Mouse (Mus musculus): ENCODE results near the gene Abca3. TPM values are rescaled to one million over a fixed set of nuclear protein-coding genes. Genes with fewer than 3 reads are reported as not detected.
A peak's percentile ranks its signal among the peaks of the same experiment; 100 is the strongest.
"Not testable (repeated sequence)": the region's sequence is repeated elsewhere in the genome, so short reads cannot be mapped to it uniquely, and the experiment has no call there.

Abca3 gene
- polyA plus RNA-seq, 1 experiment from 2014 or later = 16.3 TPM

GRCm38 (mm10) chr17:24416051-24416652 is 64.4 kb downstream of the Abca3 start:
- Histone ChIP-seq H3K4me2 (replicated peaks; ENCODE audit: low read depth, low read length) (peak overlapping the region; percentile 97), H3K36me3 (ENCODE audit: control insufficient read depth, insufficient read depth, low read length) (peaks cover 43% of the 10 kb centered on the region), H3K4me1 (ENCODE audit: control insufficient read depth, insufficient read depth, low read length) (peaks cover 17% of the 10 kb centered on the region), H3K4me3 (ENCODE audit: low read depth, low read length) (peak overlapping the region; percentile 97), H3K27me3 (ENCODE audit: control insufficient read depth, insufficient read depth, low read length) (no peaks in the 10 kb centered on the region), H3K9me3 (ENCODE audit: control insufficient read depth, low read depth, low read length) (no peaks in the 10 kb centered on the region), H3K9ac (replicated peaks; ENCODE audit: low read depth, low read length) (peak overlapping the region; percentile 95), H3K27ac (ENCODE audit: low read length) (no peak overlapping the region)
- WGBS = 86% methylated on average over 3 of the region's 3 CpGs
- no peak for ATAC-seq (ENCODE audit: insufficient number of reproducible peaks, insufficient read depth, low FRiP score, low read depth)

GRCm38 (mm10) chr17:24423114-24423513 is 71.4 kb downstream of the Abca3 start:
- peaks cover 65% of the 10 kb centered on the region for H3K36me3 ChIP-seq (ENCODE audit: control insufficient read depth, insufficient read depth, low read length)
- H3K9ac ChIP-seq (replicated peaks; ENCODE audit: low read depth, low read length) = no peak overlapping the region
- no peak overlapping the region for H3K4me3 ChIP-seq (ENCODE audit: low read depth, low read length)
- no peak overlapping the region for H3K4me2 ChIP-seq (replicated peaks; ENCODE audit: low read depth, low read length)
- H3K4me1 ChIP-seq (ENCODE audit: control insufficient read depth, insufficient read depth, low read length) = peaks cover 3% of the 10 kb centered on the region; the same call in 1 of the 2 replicates
- H3K27me3 ChIP-seq (ENCODE audit: control insufficient read depth, insufficient read depth, low read length) = no peaks in the 10 kb centered on the region
- no peak for ATAC-seq (ENCODE audit: insufficient number of reproducible peaks, insufficient read depth, low FRiP score, low read depth)
- no peak overlapping the region for H3K27ac ChIP-seq (ENCODE audit: low read length)
- no peaks in the 10 kb centered on the region for H3K9me3 ChIP-seq (ENCODE audit: control insufficient read depth, low read depth, low read length)
- WGBS = 93% methylated on average over 4 of the region's 4 CpGs

GRCm38 (mm10) chr17:24424489-24424888 is 72.7 kb downstream of the Abca3 start:
- Histone ChIP-seq H3K4me2 (replicated peaks; ENCODE audit: low read depth, low read length) (no peak overlapping the region), H3K27ac (ENCODE audit: low read length) (no peak overlapping the region), H3K4me3 (ENCODE audit: low read depth, low read length) (no peak overlapping the region), H3K4me1 (ENCODE audit: control insufficient read depth, insufficient read depth, low read length) (peaks cover 3% of the 10 kb centered on the region; the same call in 1 of the 2 replicates), H3K36me3 (ENCODE audit: control insufficient read depth, insufficient read depth, low read length) (peaks cover 52% of the 10 kb centered on the region), H3K9me3 (ENCODE audit: control insufficient read depth, low read depth, low read length) (no peaks in the 10 kb centered on the region), H3K27me3 (ENCODE audit: control insufficient read depth, insufficient read depth, low read length) (no peaks in the 10 kb centered on the region), H3K9ac (replicated peaks; ENCODE audit: low read depth, low read length) (no peak overlapping the region)
- 93% methylated on average over 5 of the region's 5 CpGs for WGBS
- ATAC-seq (ENCODE audit: insufficient number of reproducible peaks, insufficient read depth, low FRiP score, low read depth) = no peak

GRCm38 (mm10) chr17:24425326-24425725 is 73.6 kb downstream of the Abca3 start:
- not testable (repeated sequence) for H3K9me3 ChIP-seq (ENCODE audit: control insufficient read depth, low read depth, low read length); H3K27ac ChIP-seq (ENCODE audit: low read length); H3K4me1 ChIP-seq (ENCODE audit: control insufficient read depth, insufficient read depth, low read length); ATAC-seq (ENCODE audit: insufficient number of reproducible peaks, insufficient read depth, low FRiP score, low read depth); H3K4me3 ChIP-seq (ENCODE audit: low read depth, low read length); H3K9ac ChIP-seq (replicated peaks; ENCODE audit: low read depth, low read length); H3K4me2 ChIP-seq (replicated peaks; ENCODE audit: low read depth, low read length); H3K27me3 ChIP-seq (ENCODE audit: control insufficient read depth, insufficient read depth, low read length)
- 93% methylated on average over 4 of the region's 8 CpGs for WGBS
- H3K36me3 ChIP-seq (ENCODE audit: control insufficient read depth, insufficient read depth, low read length) = peaks cover 44% of the 10 kb centered on the region

- Histone ChIP-seq H3K9ac (replicated peaks; ENCODE audit: low read depth, low read length) (no peak overlapping the region), H3K4me1 (ENCODE audit: control insufficient read depth, insufficient read depth, low read length) (peaks cover 3% of the 10 kb centered on the region; the same call in 1 of the 2 replicates), H3K36me3 (ENCODE audit: control insufficient read depth, insufficient read depth, low read length) (peaks cover 39% of the 10 kb centered on the region), H3K9me3 (ENCODE audit: control insufficient read depth, low read depth, low read length) (no peaks in the 10 kb centered on the region), H3K27me3 (ENCODE audit: control insufficient read depth, insufficient read depth, low read length) (no peaks in the 10 kb centered on the region), H3K4me2 (replicated peaks; ENCODE audit: low read depth, low read length) (no peak overlapping the region), H3K27ac (ENCODE audit: low read length) (no peak overlapping the region; the same call in 1 of the 2 replicates), H3K4me3 (ENCODE audit: low read depth, low read length) (0 out of 2 replicates have a peak overlapping the region, but pooled peaks have one; percentile 75)
- 93% methylated on average over 7 of the region's 7 CpGs for WGBS
- no peak for ATAC-seq (ENCODE audit: insufficient number of reproducible peaks, insufficient read depth, low FRiP score, low read depth)
Measured at GRCm38 (mm10) chr17:24425905-24426304, 74.2 kb downstream of the Abca3 start.

GRCm38 (mm10) chr17:24426471-24427169 is 74.9 kb downstream of the Abca3 start, which contains the start of gene Eci1:
Gene Eci1 (plus strand): TSS chr17:24426641.
- H3K36me3 ChIP-seq (ENCODE audit: control insufficient read depth, insufficient read depth, low read length) = peaks cover 32% of the 10 kb centered on the region
- H3K9ac ChIP-seq (replicated peaks; ENCODE audit: low read depth, low read length) = peak within 1 kb of the TSS; percentile 94
- under 1% methylated on average over 48 of the region's 48 CpGs for WGBS
- H3K27me3 ChIP-seq (ENCODE audit: control insufficient read depth, insufficient read depth, low read length) = no peaks in the 10 kb centered on the region
- H3K4me2 ChIP-seq (replicated peaks; ENCODE audit: low read depth, low read length) = peak within 1 kb of the TSS; percentile 55
- no peaks in the 10 kb centered on the region for H3K9me3 ChIP-seq (ENCODE audit: control insufficient read depth, low read depth, low read length)
- peak within 1 kb of the TSS; percentile 75 for H3K4me3 ChIP-seq (ENCODE audit: low read depth, low read length)
- peaks cover 3% of the 10 kb centered on the region; the same call in 1 of the 2 replicates for H3K4me1 ChIP-seq (ENCODE audit: control insufficient read depth, insufficient read depth, low read length)
- H3K27ac ChIP-seq (ENCODE audit: low read length) = peak within 1 kb of the TSS; percentile 95
- ATAC-seq (ENCODE audit: insufficient number of reproducible peaks, insufficient read depth, low FRiP score, low read depth) = peak; percentile 96

- H3K36me3 ChIP-seq (ENCODE audit: control insufficient read depth, insufficient read depth, low read length) = peaks cover 27% of the 10 kb centered on the region
- peak overlapping the region; percentile 55 for H3K4me2 ChIP-seq (replicated peaks; ENCODE audit: low read depth, low read length)
- 2% methylated on average over 8 of the region's 8 CpGs for WGBS
- peak overlapping the region; percentile 94; the same call in 1 of the 2 replicates for H3K9ac ChIP-seq (replicated peaks; ENCODE audit: low read depth, low read length)
- H3K4me3 ChIP-seq (ENCODE audit: low read depth, low read length) = peak overlapping the region; percentile 75
- no peaks in the 10 kb centered on the region for H3K9me3 ChIP-seq (ENCODE audit: control insufficient read depth, low read depth, low read length)
- H3K4me1 ChIP-seq (ENCODE audit: control insufficient read depth, insufficient read depth, low read length) = peaks cover 3% of the 10 kb centered on the region; the same call in 1 of the 2 replicates
- ATAC-seq (ENCODE audit: insufficient number of reproducible peaks, insufficient read depth, low FRiP score, low read depth) = no peak
- H3K27ac ChIP-seq (ENCODE audit: low read length) = peak overlapping the region; percentile 95
- H3K27me3 ChIP-seq (ENCODE audit: control insufficient read depth, insufficient read depth, low read length) = no peaks in the 10 kb centered on the region
Measured at GRCm38 (mm10) chr17:24427170-24427557, 75.4 kb downstream of the Abca3 start.

GRCm38 (mm10) chr17:24429201-24429983 is 77.6 kb downstream of the Abca3 start:
- WGBS = 82% methylated on average over 14 of the region's 14 CpGs
- H3K9me3 ChIP-seq (ENCODE audit: control insufficient read depth, low read depth, low read length) = no peaks in the 10 kb centered on the region
- no peak overlapping the region for H3K4me3 ChIP-seq (ENCODE audit: low read depth, low read length)
- no peak overlapping the region for H3K27ac ChIP-seq (ENCODE audit: low read length)
- H3K27me3 ChIP-seq (ENCODE audit: control insufficient read depth, insufficient read depth, low read length) = no peaks in the 10 kb centered on the region
- no peak overlapping the region for H3K4me2 ChIP-seq (replicated peaks; ENCODE audit: low read depth, low read length)
- H3K36me3 ChIP-seq (ENCODE audit: control insufficient read depth, insufficient read depth, low read length) = peaks cover 8% of the 10 kb centered on the region
- peak; percentile 47; the same call in 1 of the 2 replicates for ATAC-seq (ENCODE audit: insufficient number of reproducible peaks, insufficient read depth, low FRiP score, low read depth)
- H3K9ac ChIP-seq (replicated peaks; ENCODE audit: low read depth, low read length) = no peak overlapping the region
- peaks cover 3% of the 10 kb centered on the region; the same call in 1 of the 2 replicates for H3K4me1 ChIP-seq (ENCODE audit: control insufficient read depth, insufficient read depth, low read length)

Measured in stomach, embryonic 14.5 days (tissue).